Mouse (Mus musculus) right cerebral cortex, postnatal 4 days (tissue): ENCODE measurements around the gene Pigw.
A peak's percentile ranks its signal among the peaks of the same experiment; 100 is the strongest.

Experiments used
- DNase-seq: peaks from one replicate; pipeline ENCODE4 v3.0.0-alpha.2; 2022

Gene Pigw

DNA sequence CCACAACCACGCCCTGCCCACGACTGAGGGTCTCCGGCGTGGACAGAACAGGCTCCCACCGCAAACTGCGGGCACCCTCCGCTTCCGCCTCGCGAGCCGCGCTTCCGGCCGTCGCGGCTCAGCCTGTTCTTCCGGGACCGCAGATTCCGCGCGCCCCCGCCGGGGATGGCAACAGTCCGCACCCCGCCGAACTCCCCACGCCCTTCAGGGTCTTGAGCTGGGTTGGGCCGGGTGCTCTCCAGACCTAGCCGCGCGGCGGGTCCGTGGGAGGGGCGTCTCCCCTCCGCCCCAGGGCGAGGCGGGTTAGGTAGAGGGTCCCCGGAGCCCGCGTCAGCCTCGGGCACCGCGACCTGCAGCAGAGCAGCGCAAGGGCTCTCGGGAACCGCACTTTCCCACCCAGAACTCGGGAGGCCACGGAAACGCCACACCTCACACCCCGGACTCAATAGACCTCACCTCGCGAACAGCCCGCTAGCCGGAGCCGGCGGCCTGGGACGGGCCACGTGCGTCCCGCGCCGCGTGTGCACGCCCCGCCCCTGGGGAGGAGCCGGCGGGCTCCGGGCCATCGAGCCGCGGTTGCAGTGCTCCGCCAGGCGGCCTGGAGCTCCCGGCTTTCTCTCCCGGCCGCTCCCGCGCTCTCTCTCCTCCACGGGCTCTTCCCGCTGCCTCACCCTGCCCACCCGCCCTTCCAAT is at the start of gene Pigw, which contains the start of gene Myo19:
Pigw (minus strand) TSS at position 514 of the 693 bp plus-strand sequence.
Myo19 (plus strand) TSS at position 377 of the 693 bp plus-strand sequence.
- DNase-seq: peak; percentile 81

DNA sequence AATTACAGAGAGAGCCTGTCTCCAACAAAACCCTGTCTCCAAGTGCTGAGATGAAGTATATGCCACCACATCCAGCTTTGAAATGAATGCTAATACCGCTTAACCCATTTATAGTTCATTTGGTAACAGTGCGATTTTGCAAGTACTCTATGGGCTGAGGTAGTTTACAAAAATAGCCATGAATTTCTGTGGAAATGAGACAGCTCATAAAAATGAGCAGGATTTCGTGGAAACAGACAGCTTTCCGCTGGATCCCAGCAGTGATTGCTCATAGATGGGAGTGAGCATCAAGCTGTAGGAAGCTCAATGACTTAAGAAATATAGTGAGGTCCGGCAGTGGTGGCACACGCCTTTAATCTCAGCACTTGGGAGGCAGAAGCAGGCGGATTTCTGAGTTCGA is 40.9 kb upstream of the Pigw start:
- no peak for DNase-seq

DNA sequence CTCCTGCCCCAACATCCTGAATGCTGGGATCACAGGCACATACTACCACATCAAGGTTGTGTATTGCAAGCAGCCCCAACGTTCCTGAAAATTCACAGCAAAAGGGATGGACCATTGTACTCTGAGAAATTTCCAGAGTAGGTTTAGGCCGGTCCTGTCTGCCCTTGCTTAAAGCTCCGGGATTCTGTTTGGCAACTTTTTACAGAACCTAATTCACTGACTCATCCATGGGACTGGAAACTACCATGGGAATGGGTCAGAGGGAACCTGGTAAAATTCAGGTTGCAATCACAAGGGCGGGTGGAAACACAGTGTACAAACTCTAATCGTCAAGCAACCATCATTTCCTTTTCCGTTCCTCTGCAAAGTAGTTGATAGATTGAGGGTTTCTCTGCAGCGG is 39.9 kb upstream of the Pigw start:
- no peak for DNase-seq

- DNase-seq: peak; percentile 22
Observed at GRCm38 (mm10) chr11:84919276-84919675, 39.2 kb upstream of the Pigw start.

GRCm38 (mm10) chr11:84918425-84918824 is 38.3 kb upstream of the Pigw start:
- peak; percentile 99 for DNase-seq

DNA sequence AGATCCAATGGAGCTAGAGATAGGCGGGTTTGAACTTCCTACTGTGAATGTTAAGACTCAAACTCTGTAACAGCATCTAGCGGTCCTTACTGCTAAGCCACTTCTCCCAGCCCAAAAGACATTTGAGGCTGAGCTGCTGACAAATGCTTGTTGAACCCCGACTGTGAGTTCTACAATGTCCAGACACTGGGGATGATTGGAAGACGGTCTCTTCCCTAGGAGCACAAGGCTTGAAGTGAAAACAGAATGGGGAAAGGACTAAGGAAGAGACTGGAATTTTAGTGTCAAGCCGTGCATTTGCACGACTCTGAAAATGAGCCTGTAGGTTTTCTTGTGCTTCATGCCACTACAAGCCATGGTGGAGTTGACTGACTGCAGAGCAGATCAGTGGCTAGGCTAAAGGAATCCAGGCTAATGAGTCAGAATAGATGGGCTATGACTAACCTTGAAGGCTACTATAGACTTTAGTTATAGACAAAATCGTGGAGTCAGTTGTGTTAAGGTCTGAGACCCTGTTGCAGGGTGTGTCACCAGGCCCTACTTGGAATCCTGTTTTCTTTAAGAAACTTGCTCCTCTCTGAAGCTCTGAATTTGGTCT is 36.7 kb upstream of the Pigw start:
- DNase-seq: no peak

GRCm38 (mm10) chr11:84916053-84916702 is 36.1 kb upstream of the Pigw start, which contains the start of gene Znhit3:
Znhit3 (minus strand) TSS chr11:84916366.
- DNase-seq: peak; percentile 73

DNA sequence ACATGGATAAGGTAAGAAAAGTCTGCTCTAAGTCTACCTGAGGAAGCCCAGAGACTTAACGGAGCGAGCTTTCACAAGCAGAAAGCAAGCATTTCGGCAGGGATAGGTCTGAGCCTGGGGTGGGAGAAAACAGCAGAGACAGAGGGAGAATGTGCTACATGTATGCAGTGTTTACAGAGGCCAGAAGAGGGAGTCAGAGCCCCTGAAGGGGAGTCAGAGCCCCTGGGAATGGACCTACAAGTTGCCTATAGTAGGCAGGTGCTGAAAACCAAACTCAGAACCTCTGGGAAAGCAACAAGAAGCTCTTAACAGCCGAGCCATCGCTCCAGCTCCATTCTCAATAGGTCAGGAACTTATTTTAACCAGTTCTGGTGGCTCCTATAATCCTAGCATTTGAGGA is 34.6 kb upstream of the Pigw start:
- DNase-seq: no peak

DNA sequence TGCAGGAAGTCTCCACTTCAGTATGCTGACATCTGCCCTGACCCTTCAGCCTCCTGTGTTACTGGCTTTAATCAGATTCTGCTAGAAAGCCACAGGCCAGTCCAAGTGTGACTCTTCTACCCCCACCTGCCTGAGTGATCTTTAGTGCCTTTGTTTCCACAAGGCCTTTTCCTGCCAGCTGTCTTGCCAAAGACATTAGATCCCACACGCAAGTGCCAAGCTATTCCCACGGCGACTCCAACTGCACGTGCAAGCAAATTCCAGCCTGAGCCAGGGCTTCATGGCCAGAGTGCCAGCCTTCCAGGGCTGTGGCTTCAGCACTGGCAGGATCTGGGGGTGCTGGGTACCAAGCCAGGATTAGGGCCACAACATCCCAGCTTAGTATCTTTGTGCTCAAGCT is 30.3 kb upstream of the Pigw start:
- no peak for DNase-seq

DNA sequence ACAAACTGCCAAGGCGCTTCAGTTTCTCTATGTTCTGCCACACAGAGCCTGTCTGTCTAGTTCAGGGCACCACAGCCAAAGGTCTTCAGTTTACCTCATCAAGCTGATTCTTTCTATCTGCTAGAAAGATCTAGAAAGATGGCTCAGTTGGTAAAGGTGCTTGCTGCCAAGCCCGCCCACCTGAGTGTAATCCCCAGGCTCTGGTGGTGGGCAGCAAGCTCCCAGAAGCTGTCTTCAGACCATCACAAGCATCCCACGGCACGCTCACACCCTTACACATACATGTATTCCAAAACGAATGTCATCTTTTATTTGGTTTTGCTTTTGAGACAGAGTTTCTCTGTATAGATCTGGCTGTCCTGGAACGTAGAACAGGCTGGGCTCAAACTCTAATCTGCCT is 28.4 kb upstream of the Pigw start:
- DNase-seq: no peak

DNA sequence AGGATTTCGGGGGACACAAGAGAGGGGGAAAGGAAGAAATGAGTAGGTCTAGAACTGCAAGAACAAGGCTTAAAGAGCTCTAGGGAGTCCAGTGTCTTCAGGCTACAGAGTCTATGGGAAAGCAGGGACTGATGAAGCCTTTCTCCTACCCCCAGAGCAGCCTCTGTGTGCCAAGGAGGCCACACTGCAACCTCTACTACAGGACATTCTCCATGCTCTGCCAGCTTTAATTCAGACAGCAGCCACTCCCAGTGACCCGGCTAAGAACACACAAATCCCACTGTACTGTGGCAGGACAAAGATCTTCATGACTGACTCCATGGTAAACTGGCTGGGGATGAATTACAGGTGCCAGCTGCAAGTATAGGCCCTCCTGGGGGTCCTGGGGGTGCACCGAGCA is 27.0 kb upstream of the Pigw start:
- no peak for DNase-seq

GRCm38 (mm10) chr11:84904597-84905144 is 24.6 kb upstream of the Pigw start:
- DNase-seq: no peak

GRCm38 (mm10) chr11:84893113-84893512 is 13.0 kb upstream of the Pigw start:
- DNase-seq: no peak

DNA sequence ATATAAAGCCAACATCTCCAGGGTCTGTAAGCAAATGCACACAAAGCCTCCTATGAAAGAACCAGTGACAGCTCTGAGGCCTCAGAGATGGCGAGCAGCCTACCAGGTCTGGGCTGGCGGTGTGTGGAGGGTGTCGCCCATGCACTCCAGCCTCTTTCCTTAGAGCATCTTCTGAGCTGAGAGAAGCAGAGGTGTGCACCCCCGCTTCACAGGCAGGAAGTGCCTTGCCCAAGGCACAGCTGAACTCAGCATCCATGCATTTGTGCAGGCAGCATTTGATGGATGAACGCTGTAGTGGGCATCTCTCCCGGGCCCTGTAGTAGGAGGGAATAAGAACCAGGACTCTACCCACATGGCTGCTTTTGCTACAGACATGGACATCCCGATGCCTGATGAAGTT is 11.6 kb upstream of the Pigw start:
- DNase-seq: no peak

DNA sequence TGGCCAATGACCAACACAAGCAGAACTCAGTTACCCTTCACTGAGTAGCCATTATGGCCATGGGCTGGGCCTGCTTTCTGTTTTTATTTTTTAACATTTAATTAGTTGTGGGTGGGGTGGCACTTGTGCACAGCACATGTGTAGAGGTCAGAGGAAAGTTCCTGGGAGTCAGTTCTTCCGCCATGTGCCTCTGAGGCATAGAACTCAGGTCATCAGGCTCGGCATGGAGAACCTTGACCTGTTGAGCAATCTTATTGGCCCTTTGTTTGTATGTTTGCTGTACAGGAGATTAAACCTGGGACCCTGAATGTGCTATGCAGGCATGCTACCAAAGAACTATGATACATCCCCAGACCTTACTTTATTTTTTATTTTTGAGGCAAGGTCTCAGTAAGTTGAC is 9.4 kb upstream of the Pigw start:
- no peak for DNase-seq

DNA sequence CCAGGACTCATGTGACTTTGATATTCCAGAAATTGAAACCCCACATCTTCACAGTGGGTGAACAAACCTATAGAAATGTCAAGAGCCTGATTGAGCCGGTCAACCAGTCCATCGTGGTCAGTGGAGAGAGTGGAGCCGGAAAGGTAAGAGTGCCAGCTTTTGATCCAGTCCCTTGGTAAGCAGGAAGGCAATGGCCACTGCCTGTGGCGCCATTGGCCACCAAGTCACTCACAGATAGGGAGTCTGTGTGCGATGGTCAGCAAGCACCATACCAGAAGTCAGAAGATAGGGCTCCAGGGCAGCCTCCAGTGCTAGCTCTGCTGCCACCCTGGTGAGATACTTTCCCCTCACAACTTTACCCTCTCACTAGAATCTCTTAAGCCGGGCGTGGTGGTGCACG is 7.9 kb upstream of the Pigw start:
- DNase-seq: no peak

- DNase-seq: no peak
Observed at GRCm38 (mm10) chr11:84886767-84887511, 6.9 kb upstream of the Pigw start.

GRCm38 (mm10) chr11:84886236-84886635 is 6.2 kb upstream of the Pigw start:
- no peak for DNase-seq

DNA sequence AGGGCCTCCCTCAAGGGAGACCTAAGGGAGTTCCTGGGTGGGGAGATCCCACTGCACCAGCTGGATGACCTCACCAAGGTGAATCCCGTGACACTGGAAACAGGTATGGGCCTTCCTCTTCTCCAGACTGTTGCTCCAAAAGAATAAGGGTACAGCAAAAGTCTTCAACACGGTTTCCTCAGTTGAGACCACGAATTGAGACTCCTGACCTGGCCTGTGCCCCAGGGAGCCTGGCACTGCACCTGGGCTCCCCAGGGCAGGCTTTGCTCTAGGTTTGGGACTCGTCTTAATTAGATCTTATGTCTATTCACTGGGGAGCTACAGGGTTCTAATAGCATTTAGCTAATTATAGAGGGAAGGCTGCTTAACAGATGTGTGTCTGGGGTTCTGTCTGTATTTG is 5.2 kb upstream of the Pigw start:
- no peak for DNase-seq

DNA sequence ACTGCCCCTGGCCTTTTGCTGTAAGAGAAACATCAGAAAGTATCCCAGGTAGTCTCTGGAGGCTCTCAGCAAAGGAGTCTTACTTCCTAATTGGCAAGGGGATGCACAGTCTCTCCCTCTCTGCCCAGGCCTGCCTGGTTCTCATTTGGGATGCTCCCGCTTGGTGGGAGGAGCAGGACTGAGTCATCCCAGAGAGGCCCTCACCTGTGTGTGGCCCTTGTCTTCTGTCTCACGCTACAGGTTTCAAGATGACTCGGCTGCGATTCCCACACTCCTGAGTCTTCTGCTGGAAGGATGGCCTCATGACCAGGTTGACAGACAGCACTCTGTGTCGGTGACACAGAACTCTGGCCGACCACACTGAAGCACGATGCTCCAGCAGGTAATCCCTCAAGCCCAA is 2.3 kb upstream of the Pigw start:
- DNase-seq: no peak

GRCm38 (mm10) chr11:84880971-84881370 is 886 bp upstream of the Pigw start:
- DNase-seq: no peak

- DNase-seq: peak; percentile 57
Observed at GRCm38 (mm10) chr11:84880465-84880961, 428 bp upstream of the Pigw start.
